Mouse (Mus musculus): Measurements from ENCODE around the gene Hoxd4.
A peak's percentile ranks its signal among the peaks of the same experiment; 100 is the strongest.

Hoxd4 gene

DNA sequence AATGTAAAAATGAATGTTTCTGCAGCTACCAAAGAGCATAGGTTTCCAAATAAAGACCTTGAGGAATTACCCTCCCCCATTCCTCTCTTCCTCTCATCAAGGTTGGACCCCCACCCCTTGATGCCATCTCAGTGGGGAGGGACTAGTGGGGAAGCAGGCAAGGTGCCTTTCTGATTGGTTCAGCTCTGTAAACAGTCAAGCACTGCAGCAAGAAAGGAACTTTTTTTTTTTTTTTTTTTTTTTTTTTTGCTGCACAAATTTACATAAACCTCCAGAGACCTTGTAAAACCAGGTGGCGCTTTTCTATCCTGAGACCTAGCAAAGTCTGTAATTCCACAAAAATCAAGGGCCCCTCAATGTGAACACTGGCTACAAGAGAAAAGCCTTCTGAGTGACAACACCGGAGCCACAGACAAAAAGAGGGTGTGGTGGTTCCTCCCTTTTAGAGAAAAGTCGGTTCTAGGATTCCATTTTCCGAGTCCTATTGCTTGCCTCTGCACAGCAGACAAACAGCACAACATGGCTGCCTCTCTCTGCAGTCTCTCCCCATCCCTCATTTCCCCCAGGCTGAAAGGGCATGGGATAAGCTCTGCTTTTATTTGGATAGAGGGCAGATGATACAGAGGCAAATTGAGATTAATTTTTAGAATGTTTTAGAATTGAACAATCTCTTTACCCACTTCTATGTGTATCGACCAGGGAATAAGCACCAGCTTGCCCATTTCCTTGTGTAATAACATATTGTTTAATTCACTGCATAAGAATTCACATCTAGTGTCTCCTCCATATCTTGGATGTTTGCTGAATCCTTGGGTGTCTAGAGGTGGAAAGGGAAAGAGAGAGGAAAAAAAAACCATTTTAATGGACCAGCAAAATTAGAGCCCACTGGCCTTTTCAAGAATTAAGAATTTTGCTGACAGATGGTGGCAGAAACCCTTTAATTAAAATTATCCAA lies 2.0 kb upstream of the Hoxd4 start:
- no peak for DNase-seq

DNA sequence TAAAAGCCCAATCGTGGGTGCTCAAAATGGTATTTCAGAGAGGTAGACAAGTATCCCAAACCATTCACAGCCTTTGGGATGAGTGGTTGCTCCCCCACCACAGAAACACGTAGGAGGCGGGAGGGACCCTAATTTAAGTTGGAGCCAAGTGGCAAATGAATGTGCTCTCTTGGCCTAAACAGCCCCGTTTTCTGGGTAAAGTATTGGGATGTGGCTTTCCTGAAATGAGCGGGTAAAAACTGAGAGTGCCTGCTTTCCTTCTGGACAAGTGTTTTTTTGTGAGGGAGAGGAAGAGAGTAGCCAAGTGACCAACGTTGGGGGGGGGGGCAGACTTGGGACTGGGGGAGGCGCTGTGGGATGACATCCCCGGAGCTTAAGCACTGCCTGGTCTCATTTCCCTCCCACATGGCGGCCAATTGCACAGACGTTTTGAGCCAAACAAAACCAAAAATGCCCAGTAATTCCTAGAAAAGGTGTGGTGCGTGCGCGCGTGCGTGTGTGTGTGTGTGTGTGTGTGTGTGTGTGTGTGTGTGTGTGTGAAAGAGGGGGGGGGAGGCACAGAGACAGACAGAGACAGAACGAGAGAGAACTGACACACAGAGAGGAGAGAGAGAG lies 693 bp upstream of the Hoxd4 start:
- DNase-seq, result no peak

DNA sequence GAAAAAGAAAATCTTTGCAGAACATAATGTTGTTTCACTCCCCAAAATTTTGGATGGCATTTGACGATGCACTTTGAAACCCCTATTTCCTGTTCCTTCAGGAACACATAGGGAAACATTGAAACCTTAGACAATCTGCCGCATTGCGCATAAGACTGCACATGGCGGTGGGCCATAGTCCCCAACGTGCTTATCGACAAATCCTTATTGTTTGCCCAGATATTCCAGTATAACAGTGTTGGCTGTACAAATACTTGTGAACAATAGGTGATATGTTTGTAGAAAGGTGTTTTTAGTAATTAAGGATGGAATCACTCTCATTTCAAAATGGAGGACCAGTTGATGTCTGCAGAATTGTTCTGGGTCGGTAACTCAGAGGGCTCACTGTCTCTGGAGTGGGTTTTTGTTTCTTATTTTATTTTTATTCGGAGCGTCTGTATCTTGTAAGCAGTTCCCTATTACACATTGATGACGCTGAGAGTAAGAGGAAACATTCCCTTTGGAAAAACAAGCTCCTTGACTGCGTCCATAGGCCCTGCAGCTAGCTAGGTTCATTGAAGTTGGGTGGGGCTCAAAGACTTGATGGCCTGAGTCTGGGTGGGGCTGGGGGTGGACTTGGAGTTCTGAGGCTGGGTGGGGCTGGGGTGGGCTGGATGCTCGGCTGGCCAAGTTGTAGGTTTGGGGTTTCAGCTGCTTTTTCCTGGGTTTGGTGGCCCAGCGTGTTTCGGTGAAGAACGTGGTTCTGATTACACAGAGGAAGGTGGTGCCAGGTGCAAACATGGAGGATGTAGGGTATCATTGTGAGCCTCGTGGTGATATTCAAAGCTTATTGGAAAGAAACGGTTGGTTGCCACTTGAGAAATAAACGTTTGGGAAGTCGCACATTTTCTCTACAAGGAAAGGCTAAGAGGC lies 1.8 kb downstream of the Hoxd4 start:
- DNase-seq, result no peak

DNA sequence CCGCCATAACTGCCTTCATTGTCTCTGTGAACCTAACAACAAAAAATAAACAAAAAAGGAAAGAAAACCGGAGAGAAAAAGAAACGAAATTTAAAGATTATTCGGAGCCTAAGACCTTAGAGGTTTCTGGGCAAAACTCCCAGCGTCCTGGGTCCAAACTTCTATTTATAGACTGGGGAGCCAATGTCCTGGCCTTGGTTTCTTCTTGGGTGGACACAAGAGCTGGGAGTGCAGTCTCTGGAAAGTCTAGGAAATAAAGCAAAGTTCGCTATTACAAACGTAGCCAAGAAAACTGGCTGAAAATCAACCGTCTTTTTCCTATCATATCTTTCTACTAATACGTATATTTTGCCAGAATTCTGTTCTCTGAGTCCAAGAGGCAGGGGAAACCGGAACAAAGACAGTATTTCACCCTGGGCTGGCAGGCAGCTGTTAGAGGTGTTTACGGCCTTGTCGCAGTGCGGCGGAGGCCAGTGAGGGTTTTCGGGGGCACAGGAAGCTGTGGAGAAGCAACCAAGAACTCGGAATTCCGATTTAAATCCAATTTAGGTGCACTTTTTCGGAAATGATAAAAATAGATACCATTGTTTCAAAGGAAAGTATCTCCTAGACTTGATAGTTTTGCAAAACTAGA lies 2.5 kb downstream of the Hoxd4 start:
- no peak for DNase-seq

DNA sequence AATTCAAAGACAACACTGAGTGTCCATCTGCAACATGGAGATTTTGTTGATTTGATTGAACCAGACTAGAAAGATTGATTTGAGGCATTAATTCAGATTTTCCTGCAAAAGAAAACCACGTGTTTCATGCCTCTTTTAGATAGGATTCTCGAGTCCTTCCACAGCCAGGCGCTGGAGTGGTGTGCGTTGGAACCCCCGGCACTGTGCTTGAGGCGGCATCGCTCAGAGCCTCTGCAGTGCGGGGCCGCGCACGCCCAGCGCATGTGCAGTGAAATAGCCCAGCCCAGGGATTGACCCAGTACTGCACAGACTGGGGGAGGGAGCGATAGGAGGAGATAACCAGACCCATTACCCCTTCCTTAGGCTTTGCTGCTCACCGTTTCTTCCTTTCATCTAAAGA lies 3.2 kb downstream of the Hoxd4 start:
- DNase-seq, result no peak

DNA sequence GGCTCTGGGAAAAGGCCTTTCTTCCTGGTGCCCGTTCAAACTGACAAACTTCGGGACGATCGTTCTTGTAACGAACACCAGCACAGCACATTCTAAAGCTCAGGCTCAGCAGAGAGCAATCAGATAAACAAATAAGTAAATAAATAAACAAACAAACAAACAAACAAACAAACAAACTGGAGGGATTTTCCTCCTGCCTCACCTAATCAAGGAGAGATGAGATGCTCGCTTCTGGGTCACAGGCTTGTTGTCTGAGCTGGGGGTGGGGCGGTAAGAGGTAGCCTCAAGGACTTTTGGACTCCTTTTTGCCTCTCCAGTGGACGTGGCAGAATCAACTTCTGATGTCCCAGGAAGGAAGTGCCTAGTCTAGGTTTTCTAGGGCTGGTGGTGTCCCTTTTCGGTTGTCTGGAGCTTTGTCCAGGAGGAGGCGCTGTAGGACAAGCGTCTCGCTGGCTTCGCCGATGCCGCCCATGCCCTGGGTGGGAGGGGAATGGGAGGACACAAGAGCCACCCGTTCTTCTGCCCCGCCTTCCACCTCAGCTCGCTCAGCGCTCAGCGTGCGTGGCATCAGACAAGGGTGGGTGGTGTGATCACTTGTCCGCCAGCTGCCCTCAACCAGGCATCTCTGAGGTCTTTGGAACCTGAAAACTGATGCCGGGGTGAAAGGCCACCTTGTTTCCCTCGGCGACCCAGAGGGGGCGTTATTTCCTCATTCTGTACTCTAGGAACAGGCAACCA lies 3.9 kb downstream of the Hoxd4 start:
- peak; percentile 86 for DNase-seq

DNA sequence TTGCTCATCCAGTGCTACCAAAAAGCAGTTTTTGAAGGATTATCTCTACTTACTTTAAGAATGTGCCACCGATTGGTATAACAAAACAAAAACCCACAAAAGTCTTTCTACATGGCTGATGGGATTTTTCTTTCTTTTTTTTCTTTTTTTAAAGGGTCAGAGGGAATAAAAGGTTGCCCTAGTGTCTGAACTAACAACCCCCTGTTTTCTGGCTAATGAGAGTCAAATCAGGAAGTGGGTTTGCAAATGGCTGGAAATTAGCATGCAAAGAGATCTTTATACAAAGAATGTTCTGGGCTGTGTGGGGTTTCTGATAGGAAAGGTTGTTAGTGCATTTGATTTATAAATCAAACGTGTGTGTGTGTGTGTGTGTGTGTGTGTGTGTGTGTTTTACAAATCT lies 8.7 kb downstream of the Hoxd4 start:
- DNase-seq, result no peak

DNA sequence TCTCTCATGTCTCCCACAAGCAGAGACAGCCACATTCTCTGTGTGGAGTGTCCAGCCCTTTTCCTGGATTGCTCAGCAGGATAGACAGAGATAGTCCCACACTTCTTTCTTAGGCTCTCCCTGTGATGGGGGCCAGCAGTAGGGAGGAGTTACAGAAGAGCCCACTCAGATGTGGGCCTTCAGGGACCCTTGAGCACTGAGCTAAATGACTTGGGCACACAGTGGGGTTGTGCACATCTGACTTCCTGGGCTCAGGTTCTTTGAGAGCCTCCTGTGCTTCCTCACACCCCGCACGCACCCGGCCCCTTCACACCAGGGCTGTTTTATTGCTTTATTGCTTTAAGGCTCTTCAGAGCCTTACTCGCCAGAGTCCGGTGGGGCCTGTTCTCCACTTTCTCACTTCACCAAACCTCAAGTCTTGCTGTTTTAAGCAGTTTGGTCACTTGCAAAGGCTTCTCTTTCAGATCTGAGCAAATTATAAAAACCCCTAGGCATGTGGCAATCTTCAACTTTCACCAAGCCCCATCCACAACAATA lies 9.3 kb downstream of the Hoxd4 start:
- DNase-seq, result no peak

DNA sequence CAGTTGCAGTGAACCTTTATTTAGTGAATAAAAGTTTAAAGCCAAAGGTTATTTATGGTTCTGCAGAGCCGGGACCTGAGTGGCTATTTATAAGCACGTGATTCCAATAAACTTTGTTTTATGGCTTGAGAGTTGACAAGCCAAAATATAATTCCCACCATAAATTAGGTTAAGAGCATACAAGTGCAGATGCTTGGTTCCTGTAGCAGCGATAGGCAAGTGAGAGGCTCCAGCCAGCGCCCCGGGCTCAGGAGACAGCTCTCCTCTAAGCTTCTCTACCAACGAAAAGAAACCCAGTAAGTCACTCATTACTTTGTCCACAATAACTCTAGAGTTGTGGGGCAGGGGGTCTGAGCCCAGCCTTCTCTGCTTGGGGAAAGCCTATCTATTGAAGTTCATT lies 10.2 kb downstream of the Hoxd4 start:
- DNase-seq, result no peak

DNA sequence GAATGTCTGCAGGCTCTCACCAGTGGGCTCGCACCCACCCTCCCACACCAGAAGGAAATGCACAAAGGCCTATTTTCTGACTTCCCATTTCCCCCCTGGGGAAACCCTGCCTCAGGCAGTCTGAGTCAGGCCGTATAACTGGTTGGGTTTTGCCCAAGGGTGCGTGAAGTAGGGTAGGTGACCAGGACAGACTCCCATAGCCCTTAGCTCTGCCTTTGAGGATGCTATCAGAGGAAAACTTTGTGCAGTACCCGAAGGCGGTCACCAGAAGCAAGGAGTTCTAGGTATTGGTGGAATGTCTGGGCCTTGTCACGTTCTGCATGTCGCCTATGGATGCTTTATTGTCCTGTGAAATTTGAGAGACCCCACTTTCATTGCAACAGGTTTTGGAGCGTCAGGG lies 11.2 kb downstream of the Hoxd4 start:
- DNase-seq, result no peak

DNA sequence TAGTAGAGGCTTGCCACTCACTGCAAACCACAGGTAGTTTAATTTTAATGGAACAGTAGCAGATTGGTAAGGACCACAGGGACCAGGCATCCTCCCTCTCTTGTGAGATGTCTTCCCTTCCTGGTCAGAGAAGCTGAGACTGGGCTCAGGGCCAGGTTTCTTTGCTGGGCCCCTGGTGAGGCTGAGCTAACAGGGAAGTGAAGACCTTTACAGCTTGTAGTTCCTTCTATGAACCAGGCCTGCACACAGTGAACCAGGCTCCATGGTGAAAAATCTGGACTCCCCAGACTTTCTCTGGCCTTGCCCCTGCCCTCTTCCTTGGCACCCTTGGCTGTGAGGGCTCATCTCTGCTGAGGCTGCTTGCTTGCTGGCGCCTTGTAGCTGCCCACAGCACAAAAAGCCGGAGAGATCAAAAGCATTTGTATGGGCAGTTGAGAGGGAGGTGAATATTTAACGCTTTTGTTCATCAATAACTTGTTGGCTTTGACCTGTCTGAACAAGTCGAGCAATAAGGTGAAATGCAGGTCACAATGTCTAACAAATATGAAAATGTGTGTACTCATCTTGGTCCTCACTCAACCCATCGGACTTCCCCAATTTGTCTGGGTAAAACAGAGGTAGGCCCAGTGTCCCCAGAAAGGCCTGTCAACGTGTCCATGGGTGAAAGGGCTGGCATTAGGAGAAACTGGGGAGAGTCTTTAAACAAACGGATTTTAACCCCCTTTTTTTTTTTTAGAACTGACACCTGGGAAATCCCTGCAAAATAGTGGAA lies 12.7 kb downstream of the Hoxd4 start:
- DNase-seq, result no peak

DNA sequence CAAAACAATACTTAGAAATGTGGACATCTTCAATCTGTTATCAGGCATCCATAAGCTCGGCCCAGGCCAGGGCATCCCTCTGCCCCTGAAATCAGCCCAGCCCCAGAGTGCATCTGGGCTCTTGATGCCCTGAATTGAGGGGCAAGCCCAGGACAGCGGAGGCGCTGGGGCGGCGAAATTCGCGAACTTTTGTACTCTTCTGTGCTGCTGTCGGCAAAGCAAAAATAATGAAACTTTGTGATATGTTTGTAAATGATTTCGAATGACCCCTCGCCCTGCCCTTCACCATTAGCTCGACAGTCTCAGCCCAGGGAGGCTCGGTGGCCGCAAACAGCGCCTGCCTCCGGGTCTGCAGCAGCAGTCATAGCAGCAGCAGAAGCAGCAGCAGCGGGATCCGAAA lies 13.4 kb downstream of the Hoxd4 start:
- DNase-seq, result no peak

DNA sequence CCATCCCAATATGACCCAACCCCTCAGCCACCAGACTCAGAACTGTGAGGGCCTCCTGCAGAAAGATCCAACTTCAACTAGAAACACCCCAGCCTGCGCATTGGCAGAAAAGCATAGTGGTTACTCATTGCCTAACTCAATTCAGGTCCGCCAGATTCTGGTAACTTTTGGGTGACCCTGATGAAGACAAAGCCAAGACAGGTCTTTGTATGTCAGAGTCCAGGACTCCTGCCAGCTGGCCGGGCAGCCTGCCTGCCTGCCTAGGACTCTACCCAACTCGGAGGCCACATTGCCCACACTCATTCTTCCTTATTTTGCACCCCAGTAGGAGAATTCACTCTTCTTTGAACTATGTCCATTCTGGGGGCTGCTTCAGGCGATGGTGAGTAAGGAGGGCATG lies 14.8 kb downstream of the Hoxd4 start, which contains the start of gene Gm28230:
Gene Gm28230, plus strand, starts transcription at position 178 of the 400 bp plus-strand sequence.
- no peak for DNase-seq

DNA sequence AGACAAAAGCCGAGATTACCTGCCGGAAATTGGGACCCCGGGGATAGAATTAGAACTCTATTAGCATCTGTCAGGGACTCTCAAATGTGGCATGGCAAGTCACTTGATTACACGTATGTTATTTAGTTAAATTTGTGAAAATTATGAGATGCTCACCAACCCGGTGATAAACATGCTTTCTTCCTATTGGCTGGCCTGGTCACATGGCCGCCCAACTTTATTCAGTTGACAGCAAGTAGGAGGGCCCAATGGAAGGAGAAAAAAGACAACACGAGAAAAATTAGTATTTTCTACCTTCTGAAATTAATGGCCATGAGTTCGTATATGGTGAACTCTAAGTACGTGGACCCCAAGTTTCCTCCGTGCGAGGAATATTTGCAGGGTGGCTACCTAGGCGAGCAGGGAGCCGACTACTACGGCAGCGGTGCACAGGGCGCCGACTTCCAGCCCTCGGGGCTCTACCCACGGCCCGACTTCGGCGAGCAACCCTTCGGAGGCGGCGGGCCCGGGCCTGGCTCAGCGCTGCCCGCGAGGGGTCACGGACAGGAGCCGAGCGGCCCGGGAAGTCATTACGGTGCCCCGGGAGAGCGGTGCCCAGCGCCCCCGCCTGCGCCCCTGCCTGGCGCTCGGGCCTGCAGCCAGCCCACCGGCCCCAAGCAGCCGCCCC lies 15.4 kb downstream of the Hoxd4 start:
- DNase-seq, result no peak

DNA sequence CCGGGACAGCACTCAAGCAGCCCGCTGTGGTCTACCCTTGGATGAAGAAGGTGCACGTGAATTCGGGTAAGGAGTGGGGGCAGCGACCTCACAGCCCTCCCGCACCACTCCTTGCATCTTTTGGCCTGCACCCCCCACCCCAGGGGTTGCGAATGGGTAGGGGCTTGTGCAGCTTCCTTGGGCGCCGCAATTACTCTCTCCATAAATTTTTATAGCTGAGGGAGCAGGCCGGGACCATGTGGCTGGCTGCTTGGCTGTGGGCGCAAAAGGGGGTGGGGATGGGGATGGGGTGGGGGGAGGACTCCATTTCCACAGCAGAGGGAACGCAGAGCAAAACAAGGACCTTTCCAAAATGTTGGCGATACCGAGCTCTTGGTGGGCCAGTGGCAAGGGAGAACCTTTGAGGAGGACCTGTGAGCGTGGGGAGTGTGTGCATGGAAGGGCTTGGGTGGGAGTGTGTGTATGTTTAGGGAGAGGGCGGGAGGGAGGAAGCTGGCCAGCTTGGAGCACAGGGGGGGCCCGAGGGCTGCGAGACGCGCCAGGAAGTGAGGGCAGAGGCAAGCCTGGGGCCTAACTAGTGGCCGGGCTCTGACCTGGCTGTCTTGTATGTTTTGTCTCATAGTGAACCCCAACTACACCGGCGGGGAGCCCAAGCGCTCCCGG lies 16.0 kb downstream of the Hoxd4 start:
- no peak for DNase-seq

DNA sequence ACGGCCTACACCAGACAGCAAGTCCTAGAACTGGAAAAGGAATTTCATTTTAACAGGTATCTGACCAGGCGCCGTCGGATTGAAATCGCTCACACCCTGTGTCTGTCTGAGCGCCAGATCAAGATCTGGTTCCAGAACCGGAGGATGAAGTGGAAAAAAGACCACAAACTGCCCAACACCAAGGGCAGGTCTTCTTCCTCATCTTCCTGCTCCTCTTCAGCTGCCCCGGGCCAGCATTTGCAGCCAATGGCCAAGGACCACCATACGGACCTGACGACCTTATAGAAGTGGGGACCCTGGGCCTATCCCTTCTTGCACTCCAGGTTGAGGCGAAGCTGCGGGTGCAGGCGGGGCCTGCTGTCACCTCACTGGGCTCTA lies 16.6 kb downstream of the Hoxd4 start:
- DNase-seq, result no peak

DNA sequence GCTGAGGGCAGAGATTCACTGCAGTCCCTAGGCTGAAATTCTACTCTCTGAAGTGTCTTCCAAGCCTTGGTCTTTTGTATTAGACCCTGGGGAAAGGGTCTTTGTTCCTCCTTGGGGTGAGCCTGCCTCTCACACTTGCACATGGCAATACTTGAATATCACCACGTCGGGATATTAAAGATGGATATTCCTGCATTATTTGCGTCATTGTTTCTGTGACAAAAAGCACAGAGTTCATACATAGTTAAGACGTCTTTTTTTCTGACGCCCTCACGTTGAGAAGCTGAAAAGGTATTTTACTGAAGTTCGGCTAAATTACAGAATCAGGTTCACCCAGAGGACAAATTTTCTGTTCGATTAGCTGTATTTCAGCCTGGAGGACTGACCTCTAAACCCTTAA lies 18.6 kb downstream of the Hoxd4 start:
- no peak for DNase-seq

DNA sequence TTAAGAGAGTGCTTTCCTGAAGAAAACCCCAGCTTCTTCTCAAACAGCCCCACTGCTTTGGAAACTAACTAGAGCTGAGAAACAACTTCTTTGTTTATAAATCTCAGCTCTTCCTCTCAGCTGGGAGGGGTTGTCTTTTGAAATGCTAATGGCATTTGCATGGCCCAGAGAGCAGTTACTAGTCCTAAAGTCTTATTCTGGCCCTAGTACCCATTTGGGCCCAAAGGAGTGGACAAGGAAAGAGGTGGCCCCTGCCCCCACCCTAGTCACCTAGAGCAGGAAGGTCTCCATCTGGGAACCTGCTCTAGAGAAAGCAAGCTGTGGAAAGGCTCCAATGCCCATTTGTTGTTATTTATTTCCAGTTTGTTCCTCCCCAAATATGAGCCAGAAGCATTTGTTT lies 19.3 kb downstream of the Hoxd4 start:
- DNase-seq, result no peak

DNA sequence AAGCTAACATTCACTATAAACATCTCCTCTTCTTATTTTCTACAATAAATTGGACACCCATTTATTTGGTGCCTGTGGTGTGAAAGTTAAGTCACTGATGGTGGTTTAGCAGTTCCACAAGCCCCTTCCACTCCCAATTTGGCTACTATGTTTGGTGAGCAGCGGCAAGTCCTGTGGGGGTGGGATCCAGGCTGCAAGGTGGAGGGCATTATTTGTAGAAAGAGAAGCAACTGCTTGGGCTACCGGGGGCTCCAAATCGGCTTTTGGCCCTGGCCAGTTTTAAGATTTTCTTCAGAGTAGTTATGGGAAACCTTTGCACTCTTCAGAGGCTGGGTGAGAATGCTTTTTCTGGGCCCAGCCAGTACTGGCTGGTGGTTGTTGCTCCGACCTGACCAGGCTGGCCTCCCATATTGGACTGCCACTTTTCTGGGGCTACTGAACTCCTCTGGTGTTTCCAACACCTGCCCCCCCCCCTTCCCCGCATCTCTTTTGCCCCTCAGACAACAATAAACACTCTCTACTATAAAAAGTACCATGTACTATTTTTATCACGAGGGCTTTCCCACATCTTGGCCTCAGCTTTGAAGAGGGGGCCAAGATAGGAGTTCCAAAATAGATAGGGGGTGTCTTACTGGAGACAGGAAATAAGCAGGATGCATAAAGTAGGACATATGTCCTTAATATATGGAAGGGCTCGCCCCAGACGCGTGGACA lies 20.2 kb downstream of the Hoxd4 start:
- DNase-seq, result no peak

Measured in thymus, postnatal 14 days (tissue).